Mouse (Mus musculus) T-cell, adult 2 months (primary cell): ENCODE data around the gene Anxa9.

ENCODE experiments used
- DNase-seq: peaks from one replicate; pipeline ENCODE4 v3.0.0; 2022; ENCODE audit warnings: low spot score

Gene Anxa9

DNA sequence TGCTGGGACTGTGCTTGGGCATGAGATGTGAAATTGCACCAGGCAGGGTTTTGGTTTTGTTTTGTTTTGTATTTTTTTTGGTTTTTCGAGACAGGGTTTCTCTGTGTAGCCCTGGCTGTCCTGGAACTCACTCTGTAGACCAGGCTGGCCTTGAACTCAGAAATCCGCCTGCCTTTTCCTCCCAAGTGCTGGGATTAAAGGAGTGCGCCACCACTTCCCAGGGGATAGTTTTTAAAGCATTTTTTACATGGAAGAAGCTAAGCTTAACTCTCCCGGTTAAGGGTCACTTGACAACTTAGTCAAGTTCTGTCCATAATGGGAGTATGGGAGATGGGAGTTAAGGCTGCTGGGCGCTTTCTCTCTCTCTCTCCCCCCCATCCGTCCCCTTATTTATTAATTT is 7.1 kb upstream of the Anxa9 start:
- no peak for DNase-seq

DNA sequence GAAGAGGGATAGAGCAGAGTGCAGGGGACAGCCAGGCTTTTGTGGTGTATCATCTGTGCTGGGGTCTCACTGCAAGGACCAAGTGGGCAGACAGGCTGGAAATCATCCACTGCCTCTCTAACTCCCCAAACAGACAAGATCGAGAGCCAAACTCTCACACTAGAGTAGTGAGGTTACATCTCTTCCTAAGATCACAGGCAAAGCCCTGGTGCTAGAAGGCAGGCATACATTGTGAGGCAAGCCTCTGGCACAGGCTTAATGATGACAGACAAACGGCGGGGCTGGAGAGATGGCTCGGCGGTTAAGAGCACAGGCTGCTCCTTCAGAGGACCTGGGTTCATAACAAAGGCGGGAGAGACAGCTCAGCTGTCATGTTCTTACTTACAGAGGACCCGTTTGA is 6.5 kb upstream of the Anxa9 start:
- DNase-seq = no peak

DNA sequence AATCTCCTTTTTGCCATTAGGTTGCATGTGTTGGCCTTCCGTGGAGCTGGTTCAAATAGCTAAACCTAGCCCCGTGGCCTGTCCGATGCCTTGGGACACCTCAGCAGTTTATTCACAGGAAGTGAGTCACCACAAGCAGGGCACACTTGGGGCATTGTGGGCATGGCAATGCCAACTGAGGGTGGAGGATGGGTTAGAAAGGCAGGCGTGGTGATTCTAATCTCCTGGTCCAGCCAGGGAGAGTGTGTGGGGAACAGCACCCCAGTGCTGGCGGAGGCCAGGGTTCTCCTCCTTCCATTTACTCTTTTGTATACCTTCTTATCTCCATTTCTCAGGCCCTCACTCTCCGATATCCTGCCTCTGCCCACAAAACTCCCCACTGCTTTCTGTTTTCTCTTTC is 5.6 kb upstream of the Anxa9 start:
- no peak for DNase-seq

DNA sequence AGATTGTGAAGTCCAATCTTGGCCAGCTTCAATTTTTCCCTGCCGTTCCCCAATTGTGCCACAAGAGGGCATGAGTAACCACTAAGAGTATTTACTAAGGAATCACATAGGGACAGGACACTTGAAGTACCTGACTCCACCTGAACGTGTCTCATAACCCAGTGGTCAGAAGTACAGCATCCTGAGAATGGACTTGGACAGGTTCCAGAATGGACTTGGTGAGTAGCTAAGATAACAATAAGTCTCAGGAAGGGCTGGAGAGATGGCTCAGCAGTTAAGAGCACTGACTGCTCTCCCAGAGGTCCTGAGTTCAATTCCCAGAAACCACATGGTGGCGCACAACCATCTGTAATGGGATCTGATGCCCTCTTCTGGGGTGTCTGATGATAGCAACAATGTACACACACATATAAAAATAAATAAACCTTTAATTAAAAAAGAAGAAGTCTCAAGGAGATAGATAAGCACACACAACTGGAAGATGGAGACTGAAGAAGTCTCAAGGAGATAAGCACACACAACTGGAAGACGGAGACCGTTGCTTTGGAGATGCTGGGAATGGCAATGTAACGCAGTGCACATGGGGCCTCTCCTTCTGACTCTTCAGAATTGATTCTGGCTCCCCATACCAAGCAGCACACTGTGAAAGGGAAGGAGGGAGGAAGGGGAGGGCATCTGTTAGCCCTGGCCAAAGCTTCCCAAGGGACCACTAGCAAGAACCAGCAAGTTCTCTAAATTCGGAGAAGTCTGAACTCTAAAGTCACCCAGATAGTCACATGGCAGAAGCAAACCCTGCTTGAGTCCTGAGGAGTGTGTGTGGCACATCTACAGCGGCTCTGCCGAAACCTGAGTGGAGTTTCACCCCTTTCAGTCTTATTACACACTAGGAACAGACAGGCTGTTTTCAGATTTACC is 4.2 kb upstream of the Anxa9 start:
- DNase-seq = peak; percentile 48

DNA sequence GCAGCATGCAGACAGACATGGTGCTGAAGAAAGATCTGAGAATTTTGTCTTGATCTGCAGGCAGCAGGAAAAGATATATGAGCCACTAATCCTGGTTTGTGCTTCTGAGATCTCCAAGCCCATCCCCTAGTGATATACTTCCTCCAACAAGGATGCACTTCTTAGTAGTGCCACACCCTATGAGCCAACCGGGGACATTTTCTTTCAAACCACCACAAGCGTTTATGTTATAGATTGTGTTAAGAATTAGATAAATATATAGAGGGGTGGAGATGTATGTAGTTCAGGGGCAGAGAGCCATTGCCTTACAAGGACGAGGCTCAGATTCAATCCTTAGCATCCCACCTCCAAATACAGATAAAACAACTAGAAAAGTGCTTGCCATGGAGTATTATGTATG is 3.5 kb upstream of the Anxa9 start:
- DNase-seq = no peak

DNA sequence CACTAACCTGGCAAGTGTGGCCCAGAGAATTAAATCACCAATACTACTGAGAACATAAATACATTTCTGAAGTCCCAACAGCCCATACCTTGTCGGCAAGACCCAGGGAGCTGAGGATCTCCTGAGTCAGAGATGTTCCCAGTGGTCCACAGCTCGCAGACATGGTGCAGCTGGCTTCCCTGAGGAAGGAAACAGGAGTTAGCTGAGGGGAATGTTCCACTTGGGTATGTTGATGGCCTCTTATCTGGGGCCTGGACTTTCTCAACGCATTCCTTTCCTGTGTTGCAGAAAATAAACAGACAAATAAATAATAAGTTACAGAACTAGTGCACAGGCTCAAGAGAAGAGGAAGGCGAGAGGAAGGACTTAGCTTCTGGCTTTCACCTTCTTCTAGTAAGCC is 732 bp downstream of the Anxa9 start:
- DNase-seq = no peak

DNA sequence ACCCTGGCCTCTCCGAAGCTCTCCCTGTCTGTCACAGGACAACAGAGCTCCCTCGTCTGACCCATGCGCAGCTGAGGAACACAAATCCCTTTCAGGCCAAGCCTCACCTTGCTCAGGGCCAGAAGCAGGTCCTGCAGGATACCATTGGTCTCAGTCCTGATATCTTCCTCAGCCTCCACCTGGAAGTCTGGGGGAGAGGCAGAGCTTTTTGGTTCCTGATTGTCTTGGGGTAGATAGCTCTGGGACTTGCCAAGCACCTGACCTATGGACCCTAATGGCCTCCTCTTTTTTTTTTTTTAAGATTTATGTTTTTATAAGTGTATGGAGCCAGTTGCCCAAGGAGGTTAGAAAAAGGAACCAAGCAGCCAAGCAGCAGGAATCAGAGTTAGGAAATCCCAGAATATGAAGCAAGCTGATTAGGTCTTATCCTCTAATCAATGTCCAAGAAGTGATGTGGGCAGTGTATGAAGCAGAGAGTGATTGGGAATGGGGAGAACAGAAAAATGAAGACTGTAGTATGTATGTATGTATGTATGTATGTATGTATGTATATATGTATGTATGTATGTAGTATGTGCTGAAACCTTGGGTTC is 5.7 kb downstream of the Anxa9 start:
- DNase-seq = no peak

DNA sequence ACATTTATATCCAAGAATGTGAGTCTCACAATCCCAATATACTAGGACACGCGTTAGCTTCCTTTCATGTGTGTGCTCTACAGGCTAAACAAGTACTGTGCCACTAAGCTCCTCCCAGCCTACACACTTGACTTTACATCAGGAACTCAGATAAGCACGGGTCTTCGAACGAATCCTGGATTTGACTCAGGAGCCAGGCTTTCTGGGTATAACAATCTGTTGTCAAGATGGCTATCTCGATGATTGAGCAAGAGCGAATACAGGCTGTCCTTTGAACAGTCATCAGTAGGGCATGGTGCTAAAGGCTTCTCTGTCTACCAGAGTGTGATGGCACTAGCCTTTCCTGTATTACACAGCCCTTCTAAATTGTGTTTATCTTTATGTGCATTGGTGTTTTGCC is 9.0 kb downstream of the Anxa9 start:
- DNase-seq = no peak

DNA sequence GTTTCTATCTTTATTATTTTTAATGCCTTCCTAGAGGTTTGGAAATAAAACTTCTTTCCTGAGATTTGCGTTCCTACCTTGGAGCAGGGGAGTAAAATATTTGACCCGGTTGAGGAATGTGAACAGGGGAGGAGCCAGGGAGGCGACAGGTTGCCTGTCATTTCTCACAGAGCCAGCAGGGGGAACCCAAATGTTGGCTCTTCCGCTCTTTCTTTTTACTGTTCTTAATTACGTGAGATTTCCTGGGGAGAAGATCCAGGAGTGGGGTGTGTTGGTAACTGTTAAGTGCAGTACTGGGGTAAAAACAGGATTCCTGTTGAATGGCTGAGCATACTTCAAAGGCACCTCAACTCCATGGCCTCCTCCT is 10.9 kb downstream of the Anxa9 start:
- peak; percentile 51 for DNase-seq

DNA sequence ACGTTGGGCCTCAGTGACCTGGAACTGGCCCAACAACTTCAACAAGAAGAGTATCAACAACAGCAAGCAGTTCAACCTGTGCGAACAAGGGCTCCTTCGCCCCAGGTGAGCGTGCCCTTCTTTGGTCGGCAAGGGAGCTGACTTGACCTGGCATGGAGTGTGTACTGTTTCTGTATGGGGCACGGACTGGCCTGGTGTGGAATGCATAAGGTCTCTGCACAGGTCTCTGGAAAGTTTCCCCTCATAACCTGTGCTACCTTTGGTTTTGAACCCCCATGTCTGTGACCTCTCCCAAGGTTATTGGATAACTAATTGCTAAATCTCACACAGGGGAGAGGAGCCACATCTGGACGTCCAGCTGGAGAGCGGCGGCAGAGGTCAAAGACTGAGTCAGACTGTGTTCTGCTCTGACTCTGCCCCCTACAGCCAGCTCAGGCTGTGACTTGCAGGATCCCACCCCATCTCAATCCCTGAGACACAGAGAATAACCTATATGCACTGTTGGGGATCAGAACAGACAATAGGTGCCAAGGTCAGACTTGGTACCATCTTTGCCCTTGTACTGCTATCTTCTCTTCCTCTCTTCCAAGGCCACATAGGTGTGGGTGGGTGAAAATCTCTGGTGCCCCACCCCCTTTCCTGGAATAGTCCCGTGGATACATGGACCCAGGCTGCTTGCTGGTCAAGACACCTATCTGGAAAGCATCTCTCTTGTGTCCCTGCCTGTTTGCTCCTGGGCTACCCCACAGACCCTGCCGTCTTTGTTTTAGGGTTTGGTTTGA is 11.5 kb downstream of the Anxa9 start:
- DNase-seq = no peak

DNA sequence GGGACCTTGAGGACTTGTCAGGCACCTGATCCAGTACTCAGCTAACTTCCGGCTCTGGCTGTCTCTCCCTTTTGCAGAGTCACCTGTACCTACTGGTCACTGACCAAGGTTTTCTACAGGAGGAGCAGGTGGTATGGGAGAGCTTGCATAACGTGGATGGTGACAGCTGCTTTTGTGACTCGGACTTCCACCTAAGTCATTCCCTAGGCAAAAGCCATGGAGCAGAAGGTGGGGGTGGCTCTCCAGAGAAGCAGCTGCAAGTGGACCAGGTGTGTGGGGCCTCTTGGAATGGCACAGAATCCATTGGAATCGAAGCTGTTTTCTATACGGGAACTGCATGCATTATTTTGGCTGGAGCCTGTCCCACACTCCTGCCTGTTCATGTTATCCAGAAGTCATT is 12.3 kb downstream of the Anxa9 start:
- DNase-seq = no peak

DNA sequence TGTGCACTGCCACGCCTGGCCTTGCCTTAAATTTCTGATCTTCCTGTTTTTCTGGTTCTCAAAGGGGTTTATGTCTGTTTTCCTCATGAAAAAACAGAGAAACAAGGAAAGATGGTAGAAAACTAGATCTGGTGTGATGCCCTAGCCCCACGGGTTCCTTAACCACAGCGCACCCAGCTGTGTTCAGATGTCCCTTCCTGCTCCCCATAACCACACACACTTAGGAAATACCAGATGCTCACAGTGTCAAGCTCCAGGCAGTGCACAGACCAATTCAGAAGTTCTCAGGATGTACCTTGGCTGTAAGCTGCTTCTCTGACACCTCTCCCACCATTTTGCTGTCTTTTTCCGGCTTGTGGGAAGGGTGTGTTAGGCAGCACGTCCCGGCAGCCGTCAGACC is 12.7 kb downstream of the Anxa9 start:
- DNase-seq = no peak

DNA sequence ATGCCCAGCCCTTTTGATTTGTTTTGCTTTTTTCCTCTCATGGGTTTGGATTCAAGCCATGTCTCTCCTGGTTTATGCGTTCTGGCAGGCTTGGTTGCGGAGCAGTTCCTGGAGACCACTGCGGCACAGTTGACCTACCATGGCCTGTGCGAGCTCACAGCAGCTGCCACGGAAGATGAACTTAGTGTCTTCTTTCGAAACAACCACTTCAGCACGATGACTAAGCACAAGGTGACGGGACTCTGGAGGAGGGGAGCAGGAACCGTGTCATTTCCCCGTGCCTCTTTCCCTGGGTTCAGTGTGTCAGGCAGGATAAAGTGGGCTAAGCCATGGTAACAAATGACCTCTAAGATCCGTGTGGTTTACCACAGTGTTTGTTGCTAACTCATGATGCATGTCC is 13.4 kb downstream of the Anxa9 start:
- no peak for DNase-seq

DNA sequence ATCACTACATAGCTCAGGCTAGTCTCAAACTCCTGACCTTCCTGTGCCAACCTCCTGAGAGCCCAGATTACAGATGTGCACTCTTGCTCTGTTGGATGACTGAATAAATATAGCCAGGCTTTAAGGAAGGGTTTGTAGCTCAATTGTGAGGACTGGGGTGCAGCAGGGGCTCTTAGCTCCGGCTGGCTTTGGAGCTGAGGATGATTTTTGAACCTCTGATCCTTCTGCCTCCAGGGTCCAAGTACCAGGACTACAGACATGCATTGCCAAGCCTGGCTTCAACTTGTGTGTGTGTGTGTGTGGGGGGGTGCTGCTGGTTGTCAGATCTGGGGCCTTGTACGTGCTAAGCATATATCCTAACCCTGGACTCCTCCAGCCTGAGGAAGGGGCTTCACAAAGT is 14.1 kb downstream of the Anxa9 start:
- no peak for DNase-seq

DNA sequence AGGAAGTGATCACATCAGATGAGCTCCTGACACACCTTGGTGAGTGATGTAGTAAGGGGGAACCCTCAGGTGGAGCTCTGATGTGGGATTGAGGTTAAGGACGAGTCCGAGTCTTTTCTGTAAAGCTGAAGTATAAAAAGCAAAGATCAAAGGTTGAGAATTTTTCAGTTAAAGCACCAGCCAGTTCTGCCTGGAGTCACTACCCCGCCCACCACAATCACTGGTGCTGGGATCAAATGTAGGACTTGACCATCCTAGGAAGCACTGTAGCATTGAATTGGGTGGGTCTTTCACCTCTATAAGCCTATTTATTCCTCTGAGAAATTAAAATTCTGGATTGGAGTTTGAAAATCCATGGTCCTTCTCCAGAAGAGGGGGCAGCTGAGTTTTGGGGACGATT is 15.9 kb downstream of the Anxa9 start:
- no peak for DNase-seq

DNA sequence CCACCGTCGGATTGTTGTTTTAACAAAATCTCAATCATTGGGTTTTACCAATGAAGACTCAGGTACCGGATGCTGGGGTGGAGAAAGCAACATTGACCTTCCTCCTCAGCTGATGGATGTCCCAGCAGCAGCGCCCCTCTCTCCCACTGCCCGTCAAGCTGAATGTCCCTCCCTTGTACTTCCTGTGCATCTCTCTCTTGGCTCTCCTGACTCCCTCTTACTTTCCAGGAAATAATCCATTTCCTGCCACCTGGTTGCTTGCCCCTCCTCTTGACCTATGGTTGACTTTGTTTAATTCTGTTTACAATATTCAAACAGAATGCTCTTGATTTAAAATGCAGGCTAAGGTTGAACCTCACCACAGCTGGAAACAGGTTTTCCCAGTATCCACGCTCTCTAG is 16.8 kb downstream of the Anxa9 start:
- DNase-seq = no peak

DNA sequence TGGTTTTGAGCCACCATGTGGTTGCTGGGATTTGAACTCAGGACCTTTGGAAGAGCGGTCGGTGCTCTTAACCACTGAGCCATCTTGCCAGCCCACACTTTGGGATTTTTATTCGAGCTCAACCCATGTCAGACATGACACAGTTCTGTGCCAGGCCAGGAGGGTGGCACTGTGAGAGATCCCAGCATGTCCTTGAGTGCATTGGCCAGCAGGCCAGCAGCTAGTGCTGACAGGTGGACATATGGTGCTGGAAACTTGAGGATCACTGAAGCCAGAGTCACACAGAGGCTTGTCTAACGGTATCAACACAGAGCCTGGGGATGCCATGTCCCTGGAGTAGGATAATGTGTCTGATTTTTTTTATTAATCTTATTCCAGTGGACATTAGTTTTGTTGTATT is 17.6 kb downstream of the Anxa9 start:
- no peak for DNase-seq

DNA sequence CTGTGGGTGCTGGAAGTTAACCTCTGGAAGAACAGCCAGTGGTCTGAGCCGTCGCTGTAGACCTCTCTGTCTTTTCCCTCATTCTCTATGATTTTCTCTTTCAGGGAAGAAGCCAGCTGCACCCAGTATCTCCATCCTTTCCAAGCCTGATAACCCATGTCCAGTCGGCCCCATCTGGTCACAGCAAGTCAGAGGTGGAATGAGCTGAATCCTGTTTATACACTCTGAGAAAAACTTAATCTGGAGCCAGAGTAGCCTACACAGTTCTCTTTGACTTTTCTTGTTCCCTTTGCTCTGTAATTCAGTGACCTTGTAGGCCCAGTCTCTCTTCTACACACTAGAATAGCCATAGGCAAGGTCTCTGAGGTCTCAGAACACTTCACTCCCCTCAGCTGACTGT is 19.4 kb downstream of the Anxa9 start:
- DNase-seq = no peak

DNA sequence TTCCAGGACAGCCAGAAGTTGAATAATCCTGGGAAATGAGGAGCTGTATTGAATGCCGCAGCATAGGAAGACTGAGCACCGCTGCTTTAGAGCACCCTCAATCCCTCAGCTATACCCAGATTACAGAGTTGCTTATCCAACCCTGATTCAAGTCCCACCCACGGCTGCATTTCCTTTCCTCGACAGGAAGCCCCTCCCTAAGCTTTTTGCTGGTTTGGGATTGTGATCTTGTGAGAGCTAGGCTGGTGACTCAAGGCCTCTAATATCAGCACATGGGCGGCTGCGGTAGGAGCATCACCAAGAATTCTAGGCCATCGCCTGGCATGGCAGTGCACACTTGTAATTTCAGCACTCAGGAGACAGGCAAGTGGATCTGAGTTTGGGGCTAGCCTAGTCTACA is 20.5 kb downstream of the Anxa9 start:
- no peak for DNase-seq

DNA sequence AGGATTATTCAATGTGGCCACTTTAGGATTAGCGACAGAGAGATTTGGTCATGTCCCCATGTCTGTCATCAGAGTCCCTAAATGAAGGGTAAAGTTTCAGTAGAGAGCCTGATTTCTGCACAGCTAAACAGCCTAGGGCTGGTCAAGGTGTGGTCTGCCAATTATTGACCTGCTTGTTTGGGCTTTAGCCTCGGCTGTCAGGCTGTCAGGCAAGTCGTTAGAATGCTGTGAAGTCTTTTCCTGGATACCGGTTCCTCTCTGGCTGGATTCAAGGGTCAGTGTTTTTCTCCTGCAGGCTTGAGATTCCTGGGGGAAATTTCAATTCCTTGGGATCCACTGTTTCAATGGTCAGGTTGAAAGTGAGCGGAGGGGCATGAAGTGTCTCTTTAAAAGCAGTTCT is 21.0 kb downstream of the Anxa9 start:
- no peak for DNase-seq

DNA sequence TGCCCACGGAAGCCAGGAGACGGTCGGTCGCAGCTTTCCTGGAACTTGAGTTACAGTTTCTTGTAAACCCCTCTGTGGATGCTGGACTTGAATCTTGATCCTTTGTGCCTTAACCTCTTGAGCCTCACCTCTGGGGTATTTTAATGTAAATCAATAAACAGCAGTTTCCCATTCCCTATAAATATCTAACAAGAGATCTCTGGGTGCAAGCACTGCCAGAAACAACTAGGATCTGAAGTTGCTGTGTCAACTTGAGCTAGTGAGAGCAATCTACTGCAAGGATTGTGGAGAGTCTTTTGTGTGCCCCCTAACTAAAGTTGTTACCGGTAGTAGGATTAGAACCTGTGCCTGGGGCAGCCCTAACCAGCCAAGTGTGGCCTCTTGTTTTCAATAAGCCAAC is 21.6 kb downstream of the Anxa9 start:
- no peak for DNase-seq

DNA sequence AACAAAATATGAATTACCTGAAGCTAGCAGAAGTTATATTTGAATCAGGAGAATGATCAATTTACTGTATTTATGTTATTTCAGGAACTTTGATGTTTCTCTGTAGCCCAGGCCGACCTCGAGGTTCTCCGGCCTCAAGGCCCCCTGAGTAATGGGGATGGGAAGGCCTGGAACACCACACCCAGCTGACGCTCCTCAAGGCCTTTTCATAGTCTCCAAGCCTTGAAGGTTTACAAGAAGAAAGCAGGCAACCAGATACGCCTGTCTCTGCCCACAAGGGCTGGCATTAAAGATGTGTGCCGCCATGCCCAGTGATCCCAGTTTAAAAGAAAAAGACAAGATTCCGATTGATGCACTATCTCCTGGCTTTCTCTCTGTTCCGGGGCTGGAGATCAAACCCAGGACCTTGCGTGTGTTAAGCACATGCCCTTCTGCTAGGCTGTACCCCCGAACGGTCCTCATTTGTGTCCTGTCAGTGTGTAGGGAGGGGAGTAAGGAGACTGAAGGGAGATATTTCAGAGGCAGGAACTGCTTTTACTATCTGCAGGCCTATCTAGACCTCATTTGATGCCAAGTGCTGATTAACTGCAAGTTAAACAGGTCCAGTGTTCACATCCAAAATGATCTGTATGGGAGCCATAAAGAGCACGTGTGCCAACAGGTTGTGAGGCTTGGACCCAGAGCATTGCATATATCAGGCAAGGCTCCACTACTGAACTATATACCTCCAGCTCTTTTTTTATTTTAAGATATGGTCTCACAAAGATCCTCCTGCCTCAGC is 22.3 kb downstream of the Anxa9 start:
- DNase-seq = no peak
